Mouse (Mus musculus) neural tube, embryonic 11.5 days (tissue): ENCODE results near the gene Cdt1. TPM values are rescaled to one million over a fixed set of nuclear protein-coding genes. Genes with fewer than 3 reads are reported as not detected.
A peak's percentile ranks its signal among the peaks of the same experiment; 100 is the strongest.

Experiments
- ATAC-seq: fragments of 200-750 bp; cut with Nextera tagmentation; 2 replicates; pipeline ENCODE4 v1.8.0; 2017; ENCODE audit warnings: moderate number of reproducible peaks, mild to moderate bottlenecking, moderate TSS enrichment, moderate library complexity; ENCODE audit not compliant: insufficient read depth, low FRiP score, low TSS enrichment
- DNase-seq: peaks from one replicate; pipeline ENCODE4 v3.0.0-alpha.2; 2015; ENCODE audit warnings: low spot score
- H3K27ac ChIP-seq: fragments of 300-500 bp; sonication (generic); 2 replicates; pipeline ENCODE4 v1.5.1; 2014; ENCODE audit warnings: low read depth, mild to moderate bottlenecking, low read length
- H3K27me3 ChIP-seq: fragments of 300-500 bp; sonication (generic); 2 replicates; pipeline ENCODE4 v1.6.1; 2014; ENCODE audit warnings: mild to moderate bottlenecking, low read length, mixed read lengths; ENCODE audit not compliant: control insufficient read depth, insufficient read depth
- H3K36me3 ChIP-seq: fragments of 300-500 bp; sonication (generic); 2 replicates; pipeline ENCODE4 v1.6.1; 2014; ENCODE audit warnings: mild to moderate bottlenecking, low read length, moderate library complexity, mixed read lengths; ENCODE audit not compliant: control insufficient read depth, insufficient read depth
- H3K4me1 ChIP-seq: fragments of 300-500 bp; sonication (generic); 2 replicates; pipeline ENCODE4 v1.6.1; 2014; ENCODE audit warnings: low read length, mixed read lengths; ENCODE audit not compliant: control insufficient read depth, insufficient read depth
- H3K4me2 ChIP-seq: fragments of 300-500 bp; sonication (generic); 2 replicates; pipeline ENCODE4 v1.6.1; 2014; ENCODE audit warnings: low read depth, mild to moderate bottlenecking, moderate library complexity
- H3K4me3 ChIP-seq: fragments of 300-500 bp; sonication (generic); 2 replicates; pipeline ENCODE4 v1.5.1; 2014; ENCODE audit warnings: low read depth, low read length
- H3K9ac ChIP-seq: fragments of 300-500 bp; sonication (generic); 2 replicates; pipeline ENCODE4 v1.6.1; 2014; ENCODE audit warnings: mild to moderate bottlenecking, low read length
- H3K9me3 ChIP-seq: fragments of 300-500 bp; sonication (generic); 2 replicates; pipeline ENCODE4 v1.6.1; 2016; ENCODE audit warnings: low read length; ENCODE audit not compliant: control insufficient read depth
- WGBS: fragments of 180-500 bp; shearing (Covaris S2); extraction: QIAGEN DNeasy Blood & Tissue Kit; methylation state at CpG from one replicate; pipeline ENCODE4 v1.1.7; 2014; 5-methylcytosine and 5-hydroxymethylcytosine counted together
- polyA plus RNA-seq: library from polyadenylated mRNA; unstranded; fragments of >200 nt; fragmentation: Nextera tagmentation; extraction: Ambion mirVana; gene quantifications from 2 replicates; pipeline ENCODE4 v1.2.1, GENCODE M21; 2014

Gene Cdt1
- polyA plus RNA-seq, 1 experiment from 2014 or later, result 37.1 TPM

GRCm38 (mm10) chr8:122556030-122557009 is 11.5 kb upstream of the Cdt1 start:
- Histone ChIP-seq H3K9ac (peak overlapping the region; percentile 18; the same call in 1 of the 2 replicates), H3K9me3 (no peaks in the 10 kb centered on the region), H3K27ac (no peak overlapping the region), H3K36me3 (no peaks in the 10 kb centered on the region), H3K4me2 (no peak overlapping the region), H3K4me3 (no peak overlapping the region), H3K4me1 (no peaks in the 10 kb centered on the region), H3K27me3 (peaks cover 6% of the 10 kb centered on the region)
- DNase-seq (no peak), ATAC-seq (no peak)
- WGBS, result 59% methylated on average over 12 of the region's 12 CpGs

GRCm38 (mm10) chr8:122557248-122558038 is 10.4 kb upstream of the Cdt1 start:
- H3K27me3 ChIP-seq, result no peaks in the 10 kb centered on the region
- H3K9ac ChIP-seq, result no peak overlapping the region
- DNase-seq, result no peak
- H3K4me3 ChIP-seq, result no peak overlapping the region
- WGBS, result 48% methylated on average over 10 of the region's 10 CpGs
- no peaks in the 10 kb centered on the region for H3K9me3 ChIP-seq
- ATAC-seq, result no peak
- H3K4me2 ChIP-seq, result no peak overlapping the region
- no peaks in the 10 kb centered on the region for H3K4me1 ChIP-seq
- no peaks in the 10 kb centered on the region for H3K36me3 ChIP-seq
- H3K27ac ChIP-seq, result no peak overlapping the region

GRCm38 (mm10) chr8:122558671-122559349 is 9.0 kb upstream of the Cdt1 start:
- DNase-seq (no peak), ATAC-seq (no peak)
- Histone ChIP-seq H3K4me1 (no peaks in the 10 kb centered on the region), H3K27me3 (no peaks in the 10 kb centered on the region), H3K36me3 (no peaks in the 10 kb centered on the region), H3K9ac (no peak overlapping the region), H3K9me3 (no peaks in the 10 kb centered on the region), H3K4me3 (no peak overlapping the region), H3K27ac (no peak overlapping the region), H3K4me2 (no peak overlapping the region)
- WGBS, result 15% methylated on average over 12 of the region's 12 CpGs

- no peaks in the 10 kb centered on the region for H3K36me3 ChIP-seq
- no peak overlapping the region for H3K4me2 ChIP-seq
- no peaks in the 10 kb centered on the region for H3K9me3 ChIP-seq
- no peak overlapping the region for H3K9ac ChIP-seq
- DNase-seq (no peak), ATAC-seq (no peak)
- H3K27me3 ChIP-seq, result no peaks in the 10 kb centered on the region
- 88% methylated on average over 5 of the region's 5 CpGs for WGBS
- H3K27ac ChIP-seq, result no peak overlapping the region
- H3K4me1 ChIP-seq, result no peaks in the 10 kb centered on the region
- H3K4me3 ChIP-seq, result no peak overlapping the region
Measured at GRCm38 (mm10) chr8:122561199-122561598, 6.6 kb upstream of the Cdt1 start.

GRCm38 (mm10) chr8:122564363-122565352 is 3.2 kb upstream of the Cdt1 start:
- Histone ChIP-seq H3K4me2 (no peak overlapping the region), H3K36me3 (peaks cover 2% of the 10 kb centered on the region; the same call in 1 of the 2 replicates), H3K4me1 (peaks cover 19% of the 10 kb centered on the region), H3K27ac (no peak overlapping the region), H3K4me3 (no peak overlapping the region), H3K9ac (no peak overlapping the region), H3K27me3 (no peaks in the 10 kb centered on the region), H3K9me3 (no peaks in the 10 kb centered on the region)
- ATAC-seq (no peak), DNase-seq (no peak)
- WGBS, result 87% methylated on average over 25 of the region's 25 CpGs

DNA sequence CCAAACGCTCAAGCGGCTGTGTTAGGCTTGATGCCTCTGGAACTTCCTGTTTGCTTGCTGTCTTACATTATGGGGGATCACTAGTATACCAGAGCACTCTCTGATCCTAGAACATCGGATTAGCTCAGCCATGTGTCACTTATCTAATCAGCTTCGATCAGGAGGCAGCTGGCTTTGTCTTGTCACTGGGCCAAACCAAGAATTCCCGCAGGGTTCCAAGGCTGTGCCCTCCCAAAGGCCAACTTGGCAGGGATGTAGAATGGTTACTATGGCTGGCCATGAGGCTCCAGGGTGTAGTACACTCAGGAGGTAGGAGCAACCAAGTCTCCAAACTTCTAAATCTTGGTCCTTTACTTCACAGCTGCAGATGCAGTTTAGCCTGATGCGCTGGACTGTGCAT is 1.0 kb upstream of the Cdt1 start:
- peak overlapping the region; percentile 88 for H3K4me2 ChIP-seq
- no peaks in the 10 kb centered on the region for H3K9me3 ChIP-seq
- peaks cover 20% of the 10 kb centered on the region for H3K4me1 ChIP-seq
- WGBS, result 60% methylated on average over 6 of the region's 6 CpGs
- H3K27me3 ChIP-seq, result no peaks in the 10 kb centered on the region
- ATAC-seq, result peak; percentile 4; the same call in 1 of the 2 replicates
- no peak for DNase-seq
- peak overlapping the region; percentile 85 for H3K9ac ChIP-seq
- peak overlapping the region; percentile 90 for H3K27ac ChIP-seq
- peak overlapping the region; percentile 94 for H3K4me3 ChIP-seq
- peaks cover 15% of the 10 kb centered on the region for H3K36me3 ChIP-seq

GRCm38 (mm10) chr8:122568109-122568504 is 292 bp downstream of the Cdt1 start:
- peak; percentile 51 for ATAC-seq
- Histone ChIP-seq H3K27ac (peak overlapping the region; percentile 76; the same call in 1 of the 2 replicates), H3K4me1 (peaks cover 20% of the 10 kb centered on the region), H3K27me3 (no peaks in the 10 kb centered on the region), H3K36me3 (peaks cover 23% of the 10 kb centered on the region), H3K9me3 (no peaks in the 10 kb centered on the region), H3K4me3 (peak overlapping the region; percentile 94), H3K4me2 (peak overlapping the region; percentile 88), H3K9ac (peak overlapping the region; percentile 85)
- 0% methylated on average over 34 of the region's 34 CpGs for WGBS
- no peak for DNase-seq
